Mouse (Mus musculus): ENCODE measurements around the gene Card19.

Card19 gene

DNA sequence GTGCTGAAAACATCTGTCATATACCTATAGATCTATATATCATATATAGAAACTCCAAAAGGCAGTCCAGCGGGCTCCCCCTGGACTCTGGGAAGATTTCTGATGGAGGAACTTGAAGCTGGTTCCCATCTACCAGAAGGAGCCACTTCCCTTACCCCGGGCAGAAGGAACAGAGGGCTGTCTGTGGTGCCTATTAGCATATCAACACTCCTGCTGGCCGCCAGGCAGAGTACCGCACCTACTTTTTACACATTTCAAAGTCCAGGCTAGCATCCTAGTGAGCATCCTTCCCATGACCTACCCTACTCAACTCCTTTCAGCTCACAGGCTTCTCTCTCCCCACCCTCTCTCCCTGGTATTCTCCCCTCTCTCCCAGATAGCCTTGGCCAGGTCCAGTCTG is 9.8 kb upstream of the Card19 start:
- no peak for DNase-seq (ENCODE audit: low read depth)

DNA sequence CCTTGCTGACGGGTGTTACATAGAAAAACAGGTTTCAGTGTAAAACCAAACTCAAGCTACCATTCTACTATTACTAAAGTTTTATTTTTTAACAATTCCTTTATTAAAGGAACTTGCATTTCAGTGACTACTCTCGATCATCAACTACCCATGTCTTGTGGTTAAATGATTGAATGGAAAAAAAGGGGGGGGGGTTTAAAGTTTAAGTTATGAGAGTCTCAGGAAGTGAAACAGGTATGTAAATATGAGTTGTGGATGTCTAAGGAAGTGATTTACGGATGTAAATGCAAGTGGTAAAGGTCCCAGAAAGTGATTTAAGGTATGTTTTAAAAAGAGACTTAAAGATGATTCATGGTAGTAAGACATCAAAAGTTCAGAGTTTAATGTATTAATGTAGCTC is 9.3 kb upstream of the Card19 start:
- no peak for DNase-seq (ENCODE audit: low read depth)

DNA sequence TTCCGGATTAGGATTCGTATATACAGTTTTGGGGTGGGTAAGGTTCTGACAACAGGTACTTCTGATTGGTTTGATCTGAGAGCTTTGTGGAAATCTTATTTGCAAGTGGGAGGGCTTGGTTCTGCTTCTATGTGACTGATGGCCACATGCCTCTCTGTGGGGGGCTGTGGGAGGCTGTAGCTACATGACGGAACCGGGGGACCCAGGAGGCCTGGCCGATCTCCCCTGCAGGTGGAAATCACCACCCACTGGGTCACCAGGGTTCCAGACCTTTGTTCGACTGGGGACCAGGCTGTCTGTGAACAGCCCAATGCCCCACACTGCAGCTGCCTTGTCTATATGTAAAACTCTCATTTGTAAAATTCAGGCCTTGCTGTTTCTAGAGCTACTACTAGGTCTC is 8.9 kb upstream of the Card19 start:
- DNase-seq (ENCODE audit: low read depth), result no peak

DNA sequence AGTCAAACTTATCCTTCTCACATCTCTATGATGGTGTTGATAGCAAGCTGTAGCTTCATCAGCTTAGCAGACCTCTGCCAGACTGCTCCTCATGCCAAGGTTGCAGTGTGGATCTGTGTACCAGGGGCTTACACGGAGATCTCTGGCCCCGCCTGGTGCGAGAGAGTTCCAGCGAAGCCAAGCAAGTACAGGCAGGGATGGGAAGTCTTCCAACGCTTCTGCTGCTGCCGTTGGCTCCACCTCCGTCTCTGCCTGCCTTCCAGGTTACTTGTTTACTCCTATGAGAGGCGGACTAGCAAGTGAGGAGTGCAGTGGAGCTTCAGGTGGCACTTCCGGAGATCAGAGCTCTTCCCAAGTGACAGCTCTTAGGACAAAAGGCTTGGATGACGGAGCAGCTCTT is 8.5 kb upstream of the Card19 start:
- DNase-seq (ENCODE audit: low read depth), result no peak

DNA sequence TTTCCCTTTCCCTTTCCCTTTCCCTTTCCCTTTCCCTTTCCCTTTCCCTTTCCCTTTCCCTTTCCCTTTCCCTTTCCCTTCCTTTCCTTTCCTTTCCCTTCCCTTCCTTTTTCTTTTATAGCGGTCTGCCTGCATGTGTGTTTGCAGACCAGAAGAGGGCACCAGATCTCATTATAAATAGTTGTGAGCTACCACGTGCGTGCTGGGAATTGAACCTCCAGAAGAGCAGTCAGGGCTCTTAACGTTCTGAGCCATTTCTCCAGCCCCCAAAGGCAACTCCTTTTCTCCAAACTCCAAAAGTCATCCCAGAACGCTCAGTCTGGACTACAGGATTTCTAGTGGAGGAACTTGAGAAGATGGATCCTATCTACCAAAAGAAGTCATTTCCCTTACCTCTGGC is 5.1 kb upstream of the Card19 start:
- DNase-seq (ENCODE audit: low read depth), result no peak

DNA sequence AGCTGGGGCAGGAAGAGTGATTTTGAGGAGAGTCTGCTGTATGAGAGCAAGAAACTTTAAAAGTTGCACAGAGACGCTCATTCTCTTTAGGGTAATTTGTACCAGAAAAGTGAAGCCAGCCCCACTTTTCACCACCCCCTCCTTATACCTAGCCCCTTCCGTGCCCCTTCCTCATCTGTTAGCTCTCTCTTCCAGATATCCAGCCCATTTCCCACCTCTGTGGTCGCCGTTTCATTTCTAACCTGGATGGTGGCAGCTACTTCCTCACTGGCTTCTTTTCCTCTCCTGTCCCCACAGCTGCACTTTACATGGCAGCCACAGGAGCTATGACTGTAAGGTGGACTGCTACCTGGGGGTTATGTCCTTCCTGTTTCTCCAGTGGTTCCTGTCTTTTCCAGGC is 3.5 kb upstream of the Card19 start:
- no peak for DNase-seq (ENCODE audit: low read depth)

DNA sequence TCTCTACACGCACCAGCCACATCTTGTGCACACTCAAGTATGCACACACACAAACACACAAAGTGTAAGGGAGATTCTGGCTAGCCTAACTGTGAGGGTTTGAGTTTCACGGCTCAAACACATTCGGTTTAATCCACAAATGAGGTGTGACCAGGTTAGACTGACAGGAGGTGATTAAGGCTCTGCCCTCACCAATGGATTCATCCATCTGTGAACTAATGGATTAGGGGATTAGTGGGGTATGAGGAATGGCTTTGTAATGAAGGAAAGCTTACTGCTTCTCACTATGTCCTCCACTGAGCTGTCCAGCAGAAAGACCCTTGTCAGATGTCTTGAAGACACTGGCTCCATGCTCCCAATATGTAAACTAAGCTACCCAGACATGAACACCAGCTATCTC is 2.8 kb upstream of the Card19 start:
- no peak for DNase-seq (ENCODE audit: low read depth)

DNA sequence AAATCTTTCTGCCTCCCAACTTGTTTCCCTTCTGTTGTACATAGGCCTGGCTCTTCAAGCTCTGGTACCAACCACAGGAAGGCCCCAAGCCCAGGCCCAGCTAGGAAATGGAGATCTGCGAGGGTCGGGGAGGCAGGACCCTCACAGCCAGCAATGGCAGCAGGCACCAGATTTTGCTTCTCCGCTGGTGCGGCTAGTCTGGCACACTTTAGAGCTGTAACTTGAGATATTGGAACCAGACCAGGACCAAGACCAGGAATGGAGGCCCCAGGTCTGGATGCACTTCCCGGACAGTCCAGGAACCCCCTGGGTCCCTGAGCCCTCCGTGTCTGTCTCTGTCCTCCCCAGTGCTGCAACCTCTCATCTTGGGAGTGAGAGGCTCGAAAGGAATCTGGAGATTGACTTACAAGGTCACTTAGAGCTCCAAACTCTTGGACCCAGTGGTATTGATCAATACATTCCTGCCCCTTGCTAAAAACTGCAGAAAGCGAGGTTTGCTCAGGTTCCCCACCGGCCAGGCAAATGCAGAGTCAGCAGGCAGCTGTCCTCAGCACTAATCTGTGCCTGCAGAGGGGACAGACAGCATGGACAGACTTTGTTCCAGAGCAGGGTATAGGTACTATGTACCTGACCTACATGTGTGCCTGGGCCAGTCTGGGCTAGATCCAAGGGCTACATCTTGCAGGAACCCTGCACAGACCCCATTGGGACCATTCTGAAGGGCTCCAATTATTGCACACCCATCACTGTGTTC is 1.1 kb upstream of the Card19 start:
- DNase-seq (ENCODE audit: low read depth), result no peak

DNA sequence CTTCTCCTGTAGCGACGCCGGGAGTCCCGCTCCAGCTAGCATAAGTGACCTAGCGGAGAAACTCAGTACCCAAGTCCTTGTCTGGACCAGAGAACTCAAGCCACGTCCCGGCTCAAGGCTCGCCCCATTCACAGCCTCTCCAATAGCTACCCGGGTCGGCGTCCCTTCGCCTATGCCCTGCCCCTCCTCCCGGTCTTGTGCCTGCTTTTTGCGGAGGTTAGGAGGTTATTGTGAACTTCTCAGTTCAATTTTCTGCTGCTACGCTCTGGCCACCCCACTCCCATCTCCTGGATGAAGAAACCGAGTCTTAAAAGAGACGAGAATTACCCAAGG is 349 bp upstream of the Card19 start:
- DNase-seq (ENCODE audit: low read depth), result no peak

DNA sequence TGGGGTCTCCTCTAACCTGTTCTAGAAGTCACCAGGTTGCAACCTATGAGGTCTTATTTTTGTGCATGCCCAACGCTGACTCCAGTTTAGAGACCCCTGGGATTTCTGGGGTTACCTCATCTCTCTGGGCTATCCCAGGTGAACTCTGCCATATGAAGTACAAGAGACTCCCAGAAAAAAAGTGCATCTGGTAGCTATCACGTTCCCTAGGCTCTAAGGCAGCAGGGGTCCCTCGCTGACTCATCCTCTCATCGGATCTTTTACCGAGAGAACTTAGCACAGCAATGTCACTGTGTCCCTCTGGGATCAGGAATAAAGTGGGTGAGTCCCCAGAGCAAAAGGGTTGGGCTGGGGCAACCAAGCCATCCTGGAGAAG is 721 bp downstream of the Card19 start:
- DNase-seq (ENCODE audit: low read depth), result no peak

DNA sequence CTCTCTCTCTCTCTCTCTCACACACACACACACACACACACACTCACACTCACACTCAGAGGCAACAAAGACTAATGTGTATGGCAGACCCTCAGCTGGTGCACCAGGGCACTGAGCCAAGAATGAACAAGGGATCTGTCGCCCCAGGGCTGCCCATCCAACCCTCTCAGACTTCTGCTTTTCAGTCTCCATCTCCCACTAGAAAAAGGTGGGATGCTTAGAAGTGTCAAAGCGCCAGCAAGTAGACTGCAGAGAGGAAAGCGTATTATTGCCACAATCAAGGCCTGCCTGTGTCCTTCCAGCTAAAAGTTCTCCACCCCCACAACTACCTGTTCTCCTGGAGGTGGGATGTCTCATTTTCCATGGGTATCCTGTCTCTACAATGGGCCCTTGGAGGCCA is 1.4 kb downstream of the Card19 start:
- DNase-seq (ENCODE audit: low read depth), result no peak

DNA sequence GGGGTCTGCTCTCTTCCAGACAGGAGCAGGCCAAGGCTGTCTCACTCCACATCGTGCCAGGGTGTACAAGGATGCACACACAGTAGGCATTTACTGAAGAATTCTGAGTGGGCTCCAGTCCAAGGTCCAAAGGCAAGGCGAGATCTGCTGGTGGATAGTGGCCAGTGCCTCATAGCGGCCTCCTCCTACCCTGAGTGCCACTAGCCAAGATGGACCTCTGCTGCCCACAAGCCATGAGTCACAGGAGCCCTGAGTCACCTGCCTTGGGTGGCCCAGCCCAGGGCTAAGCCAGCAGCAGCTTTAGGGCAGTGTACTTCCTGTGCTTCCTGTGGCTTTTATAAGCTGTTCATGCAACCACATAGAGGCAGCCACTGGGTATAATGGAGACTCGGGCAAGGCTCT is 2.3 kb downstream of the Card19 start:
- peak; percentile 53 for DNase-seq (ENCODE audit: low read depth)

DNA sequence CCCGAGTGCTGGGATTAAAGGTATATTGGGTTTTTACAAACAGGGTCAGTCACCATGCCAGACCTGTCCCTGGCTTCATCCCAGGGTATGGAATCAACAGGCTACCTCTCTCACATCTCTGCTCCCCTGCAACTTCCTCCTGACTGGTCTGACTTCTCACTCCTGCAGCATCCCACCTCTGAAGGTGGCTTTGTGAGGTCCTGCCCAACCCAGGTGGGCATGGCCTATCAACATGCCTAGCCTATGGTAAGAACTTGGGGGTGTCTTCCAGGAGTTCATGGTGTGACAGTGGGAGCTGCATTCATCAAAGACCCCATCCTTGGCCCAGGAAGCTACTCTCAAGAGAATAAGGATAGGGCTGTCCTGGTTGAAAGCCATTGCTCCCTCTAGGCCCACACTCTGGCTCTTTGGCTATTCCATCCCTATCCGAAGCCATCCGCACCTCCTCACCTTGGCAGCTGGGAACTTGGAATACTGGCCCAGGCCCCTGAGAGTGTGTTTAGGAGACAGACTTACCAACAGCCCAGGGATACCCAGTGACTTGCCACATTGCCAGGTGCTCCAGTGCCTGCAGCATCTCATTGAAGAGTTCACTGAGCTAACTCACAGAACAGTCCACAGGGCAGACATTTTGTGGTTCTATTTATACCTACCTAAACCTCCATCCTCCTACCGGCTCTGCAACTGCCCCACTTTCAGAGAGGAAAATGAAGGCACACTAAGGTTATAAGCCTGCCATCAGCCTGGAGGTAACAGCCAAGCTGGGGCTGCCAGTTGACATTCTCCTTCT is 2.9 kb downstream of the Card19 start:
- no peak for DNase-seq (ENCODE audit: low read depth)

DNA sequence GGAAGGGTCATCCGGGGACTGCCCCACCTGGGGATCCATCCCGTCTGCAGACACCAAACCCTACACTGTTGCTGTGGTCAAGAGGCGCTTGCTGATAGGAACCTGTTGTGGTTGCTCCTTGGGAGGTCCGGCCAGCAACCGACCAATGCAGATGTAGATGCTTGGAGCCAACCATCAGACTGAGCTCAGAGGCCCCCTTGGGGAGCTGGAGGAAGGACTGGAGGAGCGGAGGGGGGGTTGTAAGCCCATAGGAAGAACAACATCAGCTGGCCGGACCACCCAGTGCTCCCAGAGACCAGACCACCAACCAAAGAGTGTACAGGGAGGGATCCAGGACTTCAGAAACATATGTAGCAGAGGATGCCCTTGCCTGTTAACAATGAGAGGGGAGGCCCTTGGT is 6.5 kb downstream of the Card19 start:
- no peak for DNase-seq (ENCODE audit: low read depth)

DNA sequence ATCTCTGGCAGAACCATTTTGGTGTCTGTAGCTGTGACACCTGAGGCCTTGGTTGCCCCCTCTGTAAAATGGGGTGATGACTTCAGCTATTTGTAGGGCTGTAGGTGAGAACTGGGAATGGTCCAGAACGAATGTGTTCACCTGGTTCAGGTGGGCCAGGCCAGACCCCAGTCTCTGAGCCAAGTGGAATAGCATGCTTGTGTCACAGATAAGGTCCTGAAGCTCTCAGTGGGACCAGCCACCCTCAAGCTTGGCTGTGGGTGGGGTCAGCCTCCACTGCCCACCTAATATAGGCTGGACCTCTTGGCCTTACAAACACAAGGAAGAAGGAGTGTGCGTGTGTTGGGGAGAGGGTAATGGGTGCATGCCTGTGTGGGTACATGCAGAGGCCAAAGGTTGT is 9.5 kb downstream of the Card19 start:
- no peak for DNase-seq (ENCODE audit: low read depth)

DNA sequence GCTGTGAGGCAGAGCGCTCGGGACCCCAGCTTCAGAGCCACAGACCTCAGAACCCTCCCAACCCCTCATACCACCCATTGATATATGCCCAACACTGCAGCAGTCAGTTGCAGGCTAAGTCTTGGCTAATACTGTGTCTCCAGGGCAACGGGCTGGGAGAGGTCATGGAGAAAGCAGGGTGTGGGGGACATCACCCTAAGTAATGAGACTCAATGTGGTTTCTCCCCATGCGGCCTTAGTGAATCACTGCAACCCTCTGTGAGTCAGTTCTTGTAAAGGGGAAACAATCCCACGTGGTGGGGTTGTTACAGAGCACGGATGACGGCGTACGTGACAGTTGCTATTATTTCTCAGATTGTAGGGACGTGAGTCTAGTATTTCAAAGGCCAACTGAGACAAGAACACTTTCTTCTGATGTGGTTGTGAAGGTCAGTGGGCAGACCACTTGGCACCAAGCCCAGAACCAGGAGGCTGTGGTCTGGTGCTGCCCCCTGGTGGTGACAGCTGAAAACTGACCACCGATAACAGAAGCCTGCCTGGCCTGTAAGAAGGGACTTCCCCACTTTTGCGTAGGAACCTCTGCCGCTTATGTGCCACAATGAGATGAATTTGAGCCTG is 10.3 kb downstream of the Card19 start:
- DNase-seq (ENCODE audit: low read depth), result peak; percentile 77

DNA sequence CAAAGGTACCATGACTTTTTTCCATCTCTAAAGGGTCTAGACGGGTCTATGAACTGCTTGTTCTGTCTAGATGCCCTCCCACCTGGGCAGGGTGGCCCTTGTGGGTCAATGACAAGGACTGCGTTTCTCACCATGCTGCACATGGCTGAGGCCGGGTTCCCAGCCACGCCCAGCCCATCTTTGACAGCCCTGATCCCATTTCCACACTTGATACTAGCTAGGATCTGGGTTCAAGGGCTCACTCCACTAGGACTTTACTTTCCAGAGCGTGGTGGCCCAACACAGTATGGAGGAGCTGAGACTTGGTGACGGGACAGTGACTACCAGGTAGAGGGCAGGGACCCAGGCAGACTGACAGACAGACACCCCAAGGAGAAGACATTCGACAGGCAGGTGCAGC is 13.3 kb downstream of the Card19 start:
- DNase-seq (ENCODE audit: low read depth), result no peak

DNA sequence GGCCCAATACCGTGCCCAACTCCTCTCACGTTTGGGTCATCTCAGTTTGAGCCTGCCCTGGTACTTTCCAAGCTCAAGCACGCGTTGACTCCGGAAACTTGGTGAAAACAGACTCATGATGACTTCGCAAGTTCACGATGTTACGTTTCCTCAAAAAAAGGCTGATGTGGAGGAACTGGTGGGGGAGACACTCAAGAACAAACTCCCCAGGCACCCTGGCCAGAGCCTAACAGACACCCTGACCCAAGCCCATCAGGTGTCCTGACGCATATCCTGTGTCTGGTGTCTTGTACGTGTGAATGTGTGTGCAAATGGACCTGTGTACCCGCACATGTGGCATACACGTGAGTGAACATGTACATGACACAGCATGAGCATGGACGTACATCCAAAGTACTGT is 15.1 kb downstream of the Card19 start:
- no peak for DNase-seq (ENCODE audit: low read depth)

DNA sequence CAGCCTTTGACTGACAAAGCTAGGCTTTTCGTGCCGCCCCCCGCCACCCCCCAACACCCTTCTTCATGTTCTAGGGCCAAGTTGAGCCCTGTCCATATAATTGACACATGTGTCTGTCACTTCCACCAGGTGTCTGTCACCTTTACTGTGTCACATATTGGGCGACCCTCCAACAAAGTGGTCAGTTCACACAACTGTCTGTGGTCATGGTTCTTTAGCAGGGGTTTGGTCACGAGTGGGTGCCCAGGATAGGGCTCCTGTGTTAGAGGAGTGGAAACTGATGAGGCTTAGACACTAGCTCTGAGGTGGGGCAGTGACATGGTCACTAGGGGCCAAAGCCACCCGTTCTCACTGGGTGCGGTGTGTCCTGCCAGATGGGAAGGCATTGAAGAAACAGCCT is 15.9 kb downstream of the Card19 start:
- DNase-seq (ENCODE audit: low read depth), result no peak

DNA sequence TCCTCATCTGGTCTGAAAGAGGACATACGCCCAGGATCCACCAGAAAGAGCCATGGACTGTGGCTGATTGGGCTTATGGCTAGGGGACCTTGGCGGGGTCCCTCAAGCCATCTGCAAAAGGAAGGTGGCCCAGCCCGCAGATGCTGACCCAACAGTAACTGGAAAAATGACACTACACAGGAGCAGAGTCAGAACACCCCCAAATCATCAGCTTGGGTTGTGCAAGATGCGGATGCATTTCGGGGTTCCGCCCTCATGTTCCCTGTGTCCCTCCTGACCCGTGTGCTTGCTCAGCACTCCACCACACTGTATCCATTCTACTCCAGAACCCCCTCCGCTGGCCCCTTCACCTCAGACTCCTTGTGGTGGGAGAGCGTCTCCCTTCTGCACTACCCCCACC is 17.1 kb downstream of the Card19 start:
- DNase-seq (ENCODE audit: low read depth), result no peak

DNA sequence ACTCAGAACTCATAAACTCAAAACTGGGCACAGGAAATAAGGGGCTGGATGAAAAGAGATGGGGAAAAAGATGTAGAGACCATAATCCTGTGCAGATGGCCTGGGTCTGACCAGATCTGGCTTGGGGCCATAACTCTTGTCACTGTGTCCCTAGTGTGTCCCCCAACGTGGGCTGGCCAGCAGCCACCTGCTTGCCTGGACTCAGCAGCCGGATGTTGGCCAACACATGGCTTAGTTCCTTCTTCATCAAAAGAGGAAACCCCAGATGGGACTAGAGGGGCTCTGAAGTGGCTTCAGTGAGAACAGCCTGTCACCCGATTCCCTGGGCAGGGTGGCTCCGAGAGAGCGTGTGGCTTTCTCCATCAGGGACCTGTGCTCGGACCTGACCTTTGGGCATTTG is 19.1 kb downstream of the Card19 start:
- DNase-seq (ENCODE audit: low read depth), result no peak

DNA sequence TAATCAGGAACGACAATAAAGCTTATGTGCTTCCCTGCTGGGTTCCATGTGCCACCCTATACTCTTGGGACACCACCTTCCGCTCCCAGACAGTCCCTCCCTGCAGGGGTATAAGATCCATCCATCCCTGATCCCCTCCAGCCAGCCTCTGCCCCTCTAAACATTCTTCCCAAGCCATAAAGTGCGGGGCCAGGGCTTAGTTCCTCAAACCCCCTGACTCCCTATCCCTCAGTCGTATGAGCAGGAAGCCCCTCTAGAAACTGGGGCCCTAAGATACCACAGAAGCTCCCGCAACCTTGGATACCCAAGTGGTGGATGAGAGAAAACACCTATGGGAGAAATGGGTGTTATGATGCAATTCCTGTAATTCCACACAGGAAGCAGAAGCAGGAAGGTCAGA is 19.6 kb downstream of the Card19 start:
- DNase-seq (ENCODE audit: low read depth), result no peak

DNA sequence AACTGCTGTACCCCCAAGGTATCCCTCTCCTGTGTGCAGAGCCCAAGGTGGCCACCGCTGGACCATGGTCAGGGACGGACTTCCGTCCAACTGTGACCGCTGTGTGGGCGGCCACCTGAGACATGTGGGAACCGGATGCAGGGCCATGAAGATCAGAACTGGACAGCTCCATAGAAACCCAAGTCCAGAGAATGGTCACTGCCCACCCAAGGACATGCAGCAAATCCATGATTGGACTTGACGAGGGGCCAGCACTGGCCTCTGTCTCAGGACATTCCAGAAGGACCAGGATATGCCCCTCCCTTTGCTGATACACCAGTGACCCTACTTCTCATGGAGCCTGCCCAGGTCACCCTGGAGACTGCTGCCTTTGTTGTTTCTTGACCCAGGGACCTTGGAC is 20.2 kb downstream of the Card19 start:
- no peak for DNase-seq (ENCODE audit: low read depth)

DNA sequence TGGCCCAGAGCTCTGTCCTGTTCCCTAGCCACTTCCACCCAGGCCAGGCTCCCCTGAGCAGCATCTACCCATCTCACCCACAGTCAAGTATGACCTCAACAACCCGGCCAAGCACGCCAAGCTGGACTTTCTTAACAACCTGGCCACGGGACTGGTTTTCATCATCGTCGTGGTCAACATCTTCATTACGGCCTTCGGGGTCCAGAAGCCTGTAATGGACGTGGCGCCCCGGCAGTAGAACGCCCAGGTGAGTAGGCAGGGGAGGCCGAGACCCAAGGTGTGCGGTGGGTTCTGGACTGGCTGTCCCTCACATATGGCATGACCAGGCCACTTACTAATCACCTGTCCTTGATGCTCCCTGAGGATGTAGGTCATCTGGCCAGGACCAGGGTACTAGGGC is 21.0 kb downstream of the Card19 start:
- DNase-seq (ENCODE audit: low read depth), result no peak
